ENCODE assay signal across 8 mouse cellular contexts in genomic region chr19:6335458-6335827, GRCm38 (mm10). TPM values are rescaled to one million over a fixed set of nuclear protein-coding genes. Genes with fewer than 3 reads are reported as not detected.
DNase-seq lines count a peak whose midpoint lies in the region; ATAC-seq and TF ChIP-seq lines count a peak whose summit lies in the region.

No protein-coding gene starts in this region.

- H3K27ac ChIP-seq in layer of hippocampus, adult 2 months: peak overlapping the region; percentile 94
- peak overlapping the region; percentile 65 for H3K27ac ChIP-seq in bone marrow, adult 2 months (ENCODE audit: control insufficient read depth, insufficient read depth, low read depth, low read length, poor library complexity)
- peak overlapping the region; percentile 74 for H3K27ac ChIP-seq in forebrain, embryonic 15.5 days (replicated peaks)
- H3K27ac ChIP-seq in kidney, postnatal 0 days: peak overlapping the region; percentile 54; the same call in 1 of the 2 replicates
- H3K27ac ChIP-seq in midbrain, embryonic 16.5 days (ENCODE audit: low read length): peak overlapping the region; percentile 81

- peak; percentile 30; the same call in 1 of the 2 replicates for TF ChIP-seq POLR2A in bone marrow, adult 2 months (IDR thresholded peaks at IDR 0.05; ENCODE audit: borderline replicate concordance, control insufficient read depth, low read depth, low read length)

- H3K27me3 ChIP-seq in forebrain, embryonic 15.5 days: no peaks in the 10 kb centered on the region
- H3K27me3 ChIP-seq in kidney, postnatal 0 days (ENCODE audit: insufficient read depth, low read length): no peaks in the 10 kb centered on the region
- no peaks in the 10 kb centered on the region for H3K27me3 ChIP-seq in midbrain, embryonic 16.5 days (ENCODE audit: control insufficient read depth, insufficient read depth, low read depth, low read length)

- peaks cover 34% of the 10 kb centered on the region for H3K36me3 ChIP-seq in forebrain, embryonic 15.5 days
- peaks cover 10% of the 10 kb centered on the region; the same call in 1 of the 2 replicates for H3K36me3 ChIP-seq in kidney, postnatal 0 days (ENCODE audit: insufficient read depth, low read length)
- peaks cover 24% of the 10 kb centered on the region for H3K36me3 ChIP-seq in midbrain, embryonic 16.5 days (ENCODE audit: control insufficient read depth, insufficient read depth, low read length)

- peak overlapping the region; percentile 89 for H3K9ac ChIP-seq in forebrain, embryonic 15.5 days (replicated peaks)
- peak overlapping the region; percentile 70 for H3K9ac ChIP-seq in kidney, postnatal 0 days (ENCODE audit: low read depth, low read length)
- H3K9ac ChIP-seq in midbrain, embryonic 16.5 days (ENCODE audit: low read depth, low read length): peak overlapping the region; percentile 90

- H3K4me2 ChIP-seq in forebrain, embryonic 15.5 days (replicated peaks): peak overlapping the region; percentile 85
- H3K4me2 ChIP-seq in kidney, postnatal 0 days (ENCODE audit: low read length): peak overlapping the region; percentile 74
- peak overlapping the region; percentile 96 for H3K4me2 ChIP-seq in midbrain, embryonic 16.5 days (ENCODE audit: low read length)

- H3K9me3 ChIP-seq in forebrain, embryonic 15.5 days: no peaks in the 10 kb centered on the region
- no peaks in the 10 kb centered on the region for H3K9me3 ChIP-seq in kidney, postnatal 0 days (replicated peaks; ENCODE audit: low read length)
- H3K9me3 ChIP-seq in midbrain, embryonic 16.5 days (replicated peaks; ENCODE audit: control insufficient read depth, low read length, poor library complexity, severe bottlenecking): no peaks in the 10 kb centered on the region

- ATAC-seq in forebrain, embryonic 15.5 days (replicated peaks): peak; percentile 39; the same call in 1 of the 2 replicates
- ATAC-seq in kidney, postnatal 0 days (replicated peaks; ENCODE audit: low FRiP score, low read depth): no peak; the same call in 1 of the 2 replicates
- ATAC-seq in midbrain, embryonic 16.5 days: no peak; the same call in 1 of the 2 replicates

- peak overlapping the region; percentile 98 for H3K4me3 ChIP-seq in layer of hippocampus, adult 2 months
- peak overlapping the region; percentile 73 for H3K4me3 ChIP-seq in bone marrow, adult 2 months (replicated peaks; ENCODE audit: control insufficient read depth, low read depth, low read length)
- H3K4me3 ChIP-seq in forebrain, embryonic 15.5 days: peak overlapping the region; percentile 89
- peak overlapping the region; percentile 63 for H3K4me3 ChIP-seq in kidney, postnatal 0 days (replicated peaks; ENCODE audit: low read depth, low read length)
- H3K4me3 ChIP-seq in midbrain, embryonic 16.5 days (ENCODE audit: low read depth, low read length): peak overlapping the region; percentile 86

- DNase-seq in layer of hippocampus, adult 2 months (ENCODE audit: low spot score in 2 of 2): no peak
- no peak for DNase-seq in layer of hippocampus, adult 8-10 months (ENCODE audit: low spot score in 2 of 2)
- DNase-seq in kidney, postnatal 0 days (ENCODE audit: low spot score): peak; percentile 30
- DNase-seq in gastrocnemius, postnatal 10 days: no peak
- no peak for DNase-seq in frontal cortex, postnatal 10 days (ENCODE audit: low spot score in 2 of 2)

- no peak for TF ChIP-seq CTCF in layer of hippocampus, adult 2 months (conservative IDR thresholded peaks at IDR 0.05)
- no peak for TF ChIP-seq CTCF in bone marrow, adult 2 months (IDR thresholded peaks at IDR 0.05; ENCODE audit: control insufficient read depth, insufficient read depth, low read length)
- TF ChIP-seq CTCF in kidney, postnatal 0 days (IDR thresholded peaks at IDR 0.05; ENCODE audit: low read depth): no peak

- whole genome bisulfite sequencing in bone marrow, adult 2 months: under 1% methylated on average over 25 of the region's 25 CpGs
- under 1% methylated on average over 25 of the region's 25 CpGs for WGBS in forebrain, embryonic 15.5 days
- under 1% methylated on average over 23 of the region's 25 CpGs for WGBS in kidney, postnatal 0 days
- under 1% methylated on average over 24 of the region's 25 CpGs for WGBS in midbrain, embryonic 16.5 days

- H3K4me1 ChIP-seq in bone marrow, adult 2 months (ENCODE audit: control insufficient read depth, insufficient read depth, low read length): peaks cover 3% of the 10 kb centered on the region; the same call in 1 of the 2 replicates
- H3K4me1 ChIP-seq in forebrain, embryonic 15.5 days: peaks cover 34% of the 10 kb centered on the region
- peaks cover 29% of the 10 kb centered on the region for H3K4me1 ChIP-seq in kidney, postnatal 0 days (replicated peaks; ENCODE audit: insufficient read depth, low read length)
- H3K4me1 ChIP-seq in midbrain, embryonic 16.5 days (ENCODE audit: control insufficient read depth, insufficient read depth, low read length): peaks cover 25% of the 10 kb centered on the region

RNA-seq across cellular contexts. Expression of gene Men1, which starts 0.7 kb away (rescaled TPM):
- 10 to 100 TPM; 63.3 to 72.1 TPM for total RNA-seq in layer of hippocampus, adult 2 months (2021)
- total RNA-seq in layer of hippocampus, adult 8-10 months (2022): 10 to 100 TPM; 60.0 to 74.4 (median 63.5) TPM
- 17.7 and 33.1 TPM in 2 replicates for polyA plus RNA-seq in bone marrow, adult 2 months (2011; ENCODE audit: insufficient read depth, insufficient read length, low replicate concordance, missing spikeins)
- 94.6 and 97.7 TPM in 2 replicates for polyA plus RNA-seq in forebrain, embryonic 15.5 days (2015; fragmentation: Nextera tagmentation; extraction: Ambion mirVana)
- polyA plus RNA-seq in kidney, postnatal 0 days (2015; fragmentation: Nextera tagmentation; extraction: Ambion mirVana): 51.9 and 54.6 TPM in 2 replicates
- 71.4 and 74.8 TPM in 2 replicates for polyA plus RNA-seq in midbrain, embryonic 16.5 days (2015; fragmentation: Nextera tagmentation; extraction: Ambion mirVana)
- total RNA-seq in gastrocnemius, postnatal 10 days (2021): 10 to 100 TPM; 11.3 to 12.9 TPM

RNA-seq across cellular contexts. Expression of gene Map4k2, which starts 5.5 kb away (rescaled TPM):
- total RNA-seq in layer of hippocampus, adult 2 months (2021): 100 to 1,000 TPM in 1 of 2 experiments, 10 to 100 TPM in 1; 81.9 to 105 TPM
- total RNA-seq in layer of hippocampus, adult 8-10 months (2022): 100 to 1,000 TPM in 2 of 4 experiments, 10 to 100 TPM in 2; 85.0 to 114 (median 103) TPM
- polyA plus RNA-seq in bone marrow, adult 2 months (2011; ENCODE audit: insufficient read depth, insufficient read length, low replicate concordance, missing spikeins): 128 and 324 TPM in 2 replicates
- polyA plus RNA-seq in forebrain, embryonic 15.5 days (2015; fragmentation: Nextera tagmentation; extraction: Ambion mirVana): 12.7 and 14.1 TPM in 2 replicates
- polyA plus RNA-seq in kidney, postnatal 0 days (2015; fragmentation: Nextera tagmentation; extraction: Ambion mirVana): 12.2 and 13.5 TPM in 2 replicates
- polyA plus RNA-seq in midbrain, embryonic 16.5 days (2015; fragmentation: Nextera tagmentation; extraction: Ambion mirVana): 19.0 and 20.1 TPM in 2 replicates
- total RNA-seq in gastrocnemius, postnatal 10 days (2021): 10 to 100 TPM; 11.9 to 19.3 TPM

RNA-seq across cellular contexts. Expression of gene Sf1, which starts 28.0 kb away (rescaled TPM):
- total RNA-seq in layer of hippocampus, adult 2 months (2021): 100 to 1,000 TPM; 208 to 222 TPM
- total RNA-seq in layer of hippocampus, adult 8-10 months (2022): 100 to 1,000 TPM; 209 to 234 (median 222) TPM
- polyA plus RNA-seq in bone marrow, adult 2 months (2011; ENCODE audit: insufficient read depth, insufficient read length, low replicate concordance, missing spikeins): 120 and 184 TPM in 2 replicates
- 119 and 134 TPM in 2 replicates for polyA plus RNA-seq in forebrain, embryonic 15.5 days (2015; fragmentation: Nextera tagmentation; extraction: Ambion mirVana)
- polyA plus RNA-seq in kidney, postnatal 0 days (2015; fragmentation: Nextera tagmentation; extraction: Ambion mirVana): 91.1 and 97.2 TPM in 2 replicates
- 95.9 and 99.5 TPM in 2 replicates for polyA plus RNA-seq in midbrain, embryonic 16.5 days (2015; fragmentation: Nextera tagmentation; extraction: Ambion mirVana)
- total RNA-seq in gastrocnemius, postnatal 10 days (2021): 100 to 1,000 TPM in 1 of 2 experiments, 10 to 100 TPM in 1; 88.6 to 123 TPM

RNA-seq across cellular contexts. Expression of gene Cdc42bpg, which starts 29.2 kb away (rescaled TPM):
- 1 to 10 TPM; 5.0 to 5.6 TPM for total RNA-seq in layer of hippocampus, adult 2 months (2021)
- total RNA-seq in layer of hippocampus, adult 8-10 months (2022): 1 to 10 TPM; 5.9 to 9.5 (median 6.5) TPM
- 7.2 and 13.6 TPM in 2 replicates for polyA plus RNA-seq in bone marrow, adult 2 months (2011; ENCODE audit: insufficient read depth, insufficient read length, low replicate concordance, missing spikeins)
- 0.31 and 0.67 TPM in 2 replicates for polyA plus RNA-seq in forebrain, embryonic 15.5 days (2015; fragmentation: Nextera tagmentation; extraction: Ambion mirVana)
- 1.0 TPM in 2 replicates for polyA plus RNA-seq in kidney, postnatal 0 days (2015; fragmentation: Nextera tagmentation; extraction: Ambion mirVana)
- 0.34 and 0.35 TPM in 2 replicates for polyA plus RNA-seq in midbrain, embryonic 16.5 days (2015; fragmentation: Nextera tagmentation; extraction: Ambion mirVana)
- 1 to 10 TPM; 4.2 to 4.5 TPM for total RNA-seq in gastrocnemius, postnatal 10 days (2021)

RNA-seq across cellular contexts. Expression of gene Pygm, which starts 48.8 kb away (rescaled TPM):
- total RNA-seq in layer of hippocampus, adult 2 months (2021): 10 to 100 TPM; 13.0 to 18.8 TPM
- 10 to 100 TPM; 14.2 to 19.7 (median 19.0) TPM for total RNA-seq in layer of hippocampus, adult 8-10 months (2022)
- polyA plus RNA-seq in bone marrow, adult 2 months (2011; ENCODE audit: insufficient read depth, insufficient read length, low replicate concordance, missing spikeins): 3.7 and 4.3 TPM in 2 replicates
- 3.4 and 3.5 TPM in 2 replicates for polyA plus RNA-seq in forebrain, embryonic 15.5 days (2015; fragmentation: Nextera tagmentation; extraction: Ambion mirVana)
- 24.5 and 25.8 TPM in 2 replicates for polyA plus RNA-seq in kidney, postnatal 0 days (2015; fragmentation: Nextera tagmentation; extraction: Ambion mirVana)
- 7.3 and 7.5 TPM in 2 replicates for polyA plus RNA-seq in midbrain, embryonic 16.5 days (2015; fragmentation: Nextera tagmentation; extraction: Ambion mirVana)
- total RNA-seq in gastrocnemius, postnatal 10 days (2021): 1,000 to 10,000 TPM; 3,066 to 3,425 TPM
